Mouse (Mus musculus) embryo, embryonic 10 days (tissue): Measurements from ENCODE around the gene Prkce.

Experiments
- DNase-seq: peaks from one replicate; pipeline ENCODE4 v3.0.0-alpha.2; 2015; ENCODE audit warnings: low spot score

Prkce gene

DNA sequence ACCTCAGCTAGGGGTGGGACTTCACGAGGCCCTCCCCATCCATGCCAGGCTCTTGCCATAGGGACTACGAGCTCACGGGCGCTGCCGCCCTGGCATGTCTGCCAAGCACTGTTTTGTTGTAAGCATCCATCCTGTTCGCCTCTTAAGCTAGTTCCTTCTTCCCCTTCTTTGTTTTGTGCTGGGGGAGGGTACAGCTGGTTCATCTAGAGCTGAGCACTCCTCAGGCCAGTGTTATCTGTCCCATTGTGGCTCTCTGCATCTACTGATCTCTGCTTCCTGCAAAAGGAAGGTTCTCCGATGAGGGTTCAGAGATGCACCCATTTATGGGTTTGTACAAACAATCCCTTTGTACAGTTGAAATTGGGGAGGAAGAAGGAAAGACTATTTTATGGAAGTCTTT is 9.1 kb downstream of the Prkce start:
- no peak for DNase-seq

DNA sequence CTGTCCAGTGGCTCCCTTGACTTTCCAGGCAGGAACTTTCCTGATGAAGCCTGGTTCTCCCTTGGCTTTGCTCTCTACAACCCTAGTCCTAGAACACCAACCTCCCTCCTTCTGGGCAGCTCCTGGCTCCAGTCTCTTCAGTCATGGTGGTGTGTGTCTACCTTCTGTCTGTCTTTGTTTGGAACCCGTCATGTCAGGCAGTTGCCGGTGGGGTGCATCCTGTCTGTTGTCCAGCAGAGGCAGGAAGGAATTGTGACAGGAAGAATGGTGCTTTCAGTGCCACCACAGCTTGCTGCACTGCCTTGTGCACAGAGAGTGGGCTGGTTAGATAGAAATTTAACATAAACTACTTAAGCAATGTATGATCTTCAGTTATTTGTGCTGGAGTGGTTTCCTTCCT is 16.2 kb downstream of the Prkce start:
- DNase-seq: peak; percentile 21

DNA sequence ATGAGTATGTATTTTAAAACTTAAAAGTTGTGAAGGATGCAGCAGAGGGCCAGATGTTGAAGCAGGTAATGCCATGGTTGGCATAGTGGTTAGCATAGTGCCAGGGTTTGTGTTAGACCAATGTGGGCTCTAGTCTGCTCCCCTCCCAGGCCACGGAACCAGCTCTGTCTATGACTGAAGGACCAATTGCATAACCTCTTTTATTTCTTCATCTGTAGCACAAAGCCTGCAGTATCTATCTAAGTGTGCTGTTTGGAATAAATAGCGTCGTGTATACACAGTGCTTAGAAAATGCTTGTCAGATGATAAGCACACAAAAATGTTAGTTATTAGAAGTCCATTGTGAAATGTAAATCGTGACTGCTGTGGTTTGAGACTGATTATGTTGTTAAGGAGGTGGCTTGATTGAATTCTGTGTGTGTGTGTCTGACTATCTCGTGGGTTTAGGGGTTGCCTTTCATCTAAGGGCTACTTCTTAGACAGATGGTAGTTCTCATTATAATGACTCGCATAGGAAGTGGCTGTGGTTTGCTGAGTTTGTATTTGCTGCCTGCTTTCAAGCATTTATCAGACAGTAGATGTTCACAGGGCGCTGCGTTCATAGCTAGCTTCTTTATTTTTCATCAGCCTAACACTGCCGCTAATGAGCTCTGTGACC is 17.1 kb downstream of the Prkce start:
- DNase-seq: no peak

DNA sequence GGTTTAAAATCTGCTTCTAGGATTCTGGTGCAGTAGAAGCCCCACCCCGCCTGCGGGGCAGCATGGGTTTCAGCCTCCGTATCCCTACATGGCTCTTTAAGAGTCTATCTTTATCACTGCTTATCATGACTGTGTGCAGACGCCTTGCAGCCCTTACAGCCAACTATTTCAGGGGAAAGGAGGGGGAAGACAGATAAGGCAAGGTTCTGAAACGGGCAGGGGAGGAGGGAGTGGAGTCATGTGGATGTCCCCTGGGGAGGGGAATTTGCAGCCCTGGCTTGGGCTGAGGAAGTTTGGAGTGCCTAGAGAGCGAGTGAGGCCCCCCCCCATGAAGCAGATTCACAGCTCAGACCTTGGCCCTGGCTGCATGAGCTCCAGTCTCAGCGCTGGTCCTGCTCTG is 18.0 kb downstream of the Prkce start:
- DNase-seq: peak; percentile 37

DNA sequence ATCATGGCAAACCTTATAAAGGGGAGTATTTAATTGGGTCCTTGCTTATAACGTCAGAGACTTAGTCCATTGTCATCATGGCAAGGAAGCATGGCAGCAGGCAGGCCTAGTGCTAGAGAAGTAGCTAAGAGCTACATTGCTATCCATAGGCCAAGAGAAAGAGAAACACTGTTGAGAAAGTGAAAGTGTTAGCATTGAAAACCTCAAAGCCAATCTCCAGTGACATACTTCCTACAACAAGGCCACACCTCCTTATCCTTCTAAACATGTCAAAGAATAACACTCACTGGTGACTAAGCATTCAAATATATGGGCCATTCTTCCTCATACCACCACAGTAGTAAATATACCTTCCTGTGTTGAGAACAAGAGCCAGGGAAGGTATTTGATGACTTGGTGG is 20.2 kb downstream of the Prkce start:
- DNase-seq: no peak

DNA sequence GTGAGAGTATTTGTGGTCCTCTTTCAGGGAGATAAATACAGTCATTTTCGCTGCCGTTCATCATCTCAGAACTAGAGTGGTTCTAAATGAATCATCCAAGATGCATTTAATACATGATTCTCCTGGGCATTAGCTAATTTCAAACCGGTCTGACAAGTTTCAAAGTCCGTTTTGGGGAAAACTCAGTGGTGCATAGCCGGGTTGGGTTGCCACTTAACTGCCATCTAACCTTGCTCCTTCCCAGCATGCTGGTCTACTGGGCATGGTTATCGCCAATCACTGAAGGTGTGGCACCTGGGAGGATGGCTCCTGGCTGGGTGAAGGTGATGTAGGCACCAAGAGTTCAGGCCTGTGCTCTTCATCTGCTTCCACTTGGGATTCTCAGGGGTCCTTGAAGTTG is 26.4 kb downstream of the Prkce start:
- no peak for DNase-seq

DNA sequence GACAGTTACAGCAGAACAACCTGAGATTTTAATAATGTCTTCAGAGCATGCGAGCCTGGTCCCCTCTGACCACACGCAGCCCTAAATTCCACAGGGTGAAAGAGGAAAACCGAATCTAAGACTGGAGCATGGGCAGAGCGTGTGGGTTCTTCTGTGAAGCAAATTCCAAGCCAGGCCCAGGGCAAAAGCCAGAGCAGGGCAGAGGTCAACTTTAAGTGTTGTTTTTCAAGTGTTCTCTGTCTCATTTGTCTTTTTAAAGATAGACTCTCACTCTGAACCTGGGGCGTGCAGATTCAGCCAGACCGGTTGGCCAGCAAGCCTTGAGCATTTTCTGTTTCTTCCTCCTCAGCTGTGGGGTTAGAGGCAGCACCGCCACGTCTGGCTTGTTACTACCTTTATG is 27.3 kb downstream of the Prkce start:
- peak; percentile 38 for DNase-seq

DNA sequence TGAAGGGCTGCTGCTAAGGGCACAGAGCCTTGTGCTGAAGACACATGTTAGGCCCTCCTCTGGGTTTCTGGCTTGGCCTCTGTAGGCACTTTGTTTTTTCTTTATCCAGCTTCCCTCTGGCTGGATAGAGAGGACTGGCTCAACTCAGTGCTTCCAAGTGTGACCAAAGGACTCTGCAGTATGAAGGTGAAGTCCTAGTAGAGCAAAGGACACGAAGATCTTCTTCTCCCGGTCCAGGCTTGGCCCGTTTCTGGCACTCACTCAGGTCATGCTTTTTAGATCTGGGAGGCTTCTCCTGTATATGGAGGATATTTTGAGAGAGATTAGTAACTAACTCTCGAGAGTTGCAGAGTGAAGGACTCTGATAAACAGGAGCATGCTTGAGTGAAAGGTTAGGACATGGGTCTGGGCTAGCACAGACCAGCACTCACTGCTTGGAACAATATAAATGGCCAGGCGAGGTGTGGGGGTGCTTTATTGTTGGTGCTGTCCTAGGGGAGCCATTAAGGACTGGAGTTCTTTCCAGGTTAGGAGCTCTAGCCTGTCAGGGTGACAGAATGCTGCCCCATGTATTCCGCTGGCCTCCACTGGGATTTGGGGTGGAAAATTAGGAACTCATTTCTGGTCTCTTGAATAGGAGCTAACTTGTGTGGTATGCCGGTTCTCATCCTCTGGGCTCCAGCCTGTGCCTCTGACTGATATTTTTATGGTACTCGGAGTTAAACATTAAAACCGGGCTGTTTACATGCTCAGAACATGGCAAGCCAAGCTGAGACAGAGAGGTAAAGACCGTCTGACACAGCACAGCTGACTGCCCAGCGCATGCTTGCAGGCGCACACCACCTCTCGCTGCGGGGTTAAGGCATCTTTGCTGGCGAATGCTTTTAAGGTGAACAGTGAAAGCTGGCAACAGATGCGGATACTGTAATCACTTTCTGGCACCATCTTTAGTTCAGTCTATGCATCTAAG is 31.2 kb downstream of the Prkce start:
- no peak for DNase-seq

DNA sequence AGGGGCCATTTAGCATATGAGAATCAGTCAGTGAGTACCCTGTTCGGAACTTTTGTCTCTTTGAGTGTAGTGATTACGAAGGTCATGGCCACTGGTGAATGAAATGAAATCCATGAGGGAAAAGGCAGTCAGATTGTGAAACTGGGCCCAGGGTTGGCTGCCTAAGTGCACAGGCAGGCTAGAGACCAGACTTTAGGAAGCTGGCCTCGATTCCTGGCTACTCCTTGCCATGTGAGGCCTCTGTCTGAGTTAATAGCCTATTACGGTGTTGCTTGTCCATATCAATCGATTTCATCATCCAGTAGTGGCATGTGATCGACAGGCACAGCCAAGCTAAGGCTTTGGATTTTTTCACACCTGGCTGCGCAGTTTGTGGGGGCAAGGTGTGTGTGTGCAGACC is 34.4 kb downstream of the Prkce start:
- no peak for DNase-seq

DNA sequence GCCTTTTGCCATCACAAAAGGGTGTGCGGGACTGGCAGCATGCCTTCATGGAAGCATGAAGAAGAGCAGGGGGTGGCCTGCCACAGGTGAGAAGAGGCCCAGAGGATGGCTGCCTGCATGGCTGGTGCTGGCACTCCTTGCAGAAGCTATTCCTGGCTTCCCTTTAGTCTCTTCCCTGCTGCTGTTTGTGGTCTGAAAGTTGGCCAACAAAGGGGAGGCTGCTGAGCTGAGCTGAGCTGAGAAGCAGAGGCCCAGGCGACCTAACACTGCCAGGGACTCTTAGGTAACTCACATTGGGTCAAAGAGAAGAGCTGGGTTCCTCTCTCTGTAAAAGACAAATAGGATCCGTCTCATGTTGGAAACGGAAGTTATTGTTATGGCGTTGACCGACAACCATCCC is 35.4 kb downstream of the Prkce start:
- DNase-seq: no peak

DNA sequence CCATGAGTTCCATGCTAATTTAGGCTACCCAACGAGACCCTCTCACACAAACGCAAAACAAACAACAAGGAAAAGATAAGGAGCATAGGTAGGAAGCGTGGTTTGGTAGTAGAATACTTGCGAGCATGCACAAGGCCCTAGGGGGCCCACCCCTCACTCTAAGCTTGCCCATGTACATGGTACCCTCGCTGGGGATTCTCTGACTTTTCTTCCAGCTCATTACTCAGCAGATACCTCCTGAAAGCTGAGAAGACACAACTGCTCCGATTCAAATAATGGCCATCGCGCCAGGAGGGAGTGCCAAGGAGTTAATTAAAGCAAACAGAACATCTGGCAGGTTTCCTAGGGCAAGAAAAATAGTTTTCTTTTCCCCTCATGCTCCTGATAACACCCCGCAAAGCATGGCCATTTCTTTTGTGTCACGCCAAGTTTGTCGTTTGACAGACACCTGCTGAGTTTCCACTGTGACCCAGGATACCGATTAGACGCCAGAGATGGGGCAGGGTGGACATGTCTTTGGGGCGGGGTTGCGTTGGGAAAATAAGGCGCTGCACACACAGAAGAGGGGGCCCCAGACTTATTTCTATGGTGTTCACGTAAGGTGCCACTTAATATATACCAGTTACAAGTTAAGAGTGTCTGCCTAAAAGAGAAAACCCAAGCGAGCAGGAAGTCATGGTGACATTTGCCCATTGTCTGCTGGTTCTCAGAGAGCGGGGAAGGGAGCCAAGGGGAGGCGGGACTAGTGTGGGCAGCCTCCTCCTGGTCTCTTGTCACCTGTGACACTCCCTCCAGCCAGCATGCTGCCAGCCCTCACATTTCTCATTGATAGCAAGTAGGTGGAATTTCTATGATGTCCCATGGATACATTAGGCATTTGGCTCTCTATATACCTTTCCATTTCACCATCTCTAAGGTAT is 36.2 kb downstream of the Prkce start:
- DNase-seq: no peak

DNA sequence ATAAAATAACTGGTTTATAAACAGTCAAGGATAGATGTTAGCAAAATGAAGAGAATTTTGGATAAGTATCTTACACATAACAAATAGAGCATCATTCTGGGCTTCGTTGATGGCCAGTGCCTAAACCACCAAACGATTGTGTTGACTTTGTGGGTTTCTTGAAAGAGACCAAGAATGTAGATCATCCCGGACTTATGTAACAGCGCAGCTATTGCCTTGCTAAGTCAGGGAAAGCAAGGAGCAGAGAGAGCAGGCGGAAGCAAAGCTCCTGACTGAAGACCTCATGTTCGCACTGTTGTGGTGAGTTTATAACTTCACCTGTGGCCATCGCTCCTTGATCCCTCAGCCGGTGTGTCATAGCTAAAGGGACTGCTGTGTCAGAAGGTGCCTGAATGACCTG is 38.7 kb downstream of the Prkce start:
- DNase-seq: no peak

DNA sequence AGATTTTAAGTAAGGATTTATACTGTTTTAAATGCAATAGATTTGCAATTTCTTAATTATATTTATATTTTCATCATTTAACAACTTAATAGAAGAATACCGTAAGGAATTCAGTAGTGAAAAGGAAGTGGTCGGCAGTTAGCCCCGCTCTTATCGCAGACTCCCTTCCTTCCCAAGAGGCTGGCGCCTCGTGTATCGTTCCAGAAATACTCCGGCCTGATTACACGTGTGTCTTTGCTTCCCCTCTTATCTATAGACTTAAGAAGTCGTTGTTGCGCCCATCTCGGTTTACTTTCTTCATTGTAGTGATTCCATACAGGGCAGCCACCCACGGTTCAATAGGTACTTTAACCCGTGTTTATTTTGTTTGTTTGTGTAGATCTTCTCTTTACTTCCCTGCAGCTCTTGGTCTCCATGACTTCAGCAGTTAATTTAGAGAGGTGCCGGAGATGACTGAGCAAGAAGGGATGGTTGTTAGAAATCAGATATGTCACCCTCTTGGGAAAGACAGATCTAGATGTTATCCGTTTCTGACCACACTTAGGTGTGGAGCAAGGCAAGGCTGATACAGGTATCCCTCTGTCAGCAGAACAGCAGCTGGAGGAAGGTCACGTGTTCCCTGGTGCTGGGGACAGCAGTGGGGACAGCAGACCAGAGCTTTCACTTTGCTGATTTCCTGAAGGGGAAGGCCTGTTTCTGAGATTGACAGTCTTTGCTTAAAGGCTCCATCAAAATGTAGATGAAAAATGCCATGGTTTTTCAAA is 40.7 kb downstream of the Prkce start:
- no peak for DNase-seq

DNA sequence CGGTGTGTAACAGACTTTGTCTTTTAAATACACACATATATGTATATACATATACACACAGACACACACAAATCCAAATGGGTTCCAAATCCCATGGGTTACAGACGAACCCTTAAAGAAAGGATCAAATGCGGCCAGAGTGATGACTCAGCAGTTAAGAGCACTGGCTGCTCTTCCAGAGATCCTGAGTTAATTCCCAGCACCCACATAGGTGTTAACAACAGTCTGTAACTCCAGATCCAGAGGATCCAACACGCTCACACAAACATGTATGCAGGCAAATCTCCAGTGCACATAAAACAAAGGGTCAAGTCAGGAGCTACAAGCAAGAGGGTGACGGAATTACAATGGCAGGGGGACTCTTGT is 41.2 kb downstream of the Prkce start:
- DNase-seq: no peak

DNA sequence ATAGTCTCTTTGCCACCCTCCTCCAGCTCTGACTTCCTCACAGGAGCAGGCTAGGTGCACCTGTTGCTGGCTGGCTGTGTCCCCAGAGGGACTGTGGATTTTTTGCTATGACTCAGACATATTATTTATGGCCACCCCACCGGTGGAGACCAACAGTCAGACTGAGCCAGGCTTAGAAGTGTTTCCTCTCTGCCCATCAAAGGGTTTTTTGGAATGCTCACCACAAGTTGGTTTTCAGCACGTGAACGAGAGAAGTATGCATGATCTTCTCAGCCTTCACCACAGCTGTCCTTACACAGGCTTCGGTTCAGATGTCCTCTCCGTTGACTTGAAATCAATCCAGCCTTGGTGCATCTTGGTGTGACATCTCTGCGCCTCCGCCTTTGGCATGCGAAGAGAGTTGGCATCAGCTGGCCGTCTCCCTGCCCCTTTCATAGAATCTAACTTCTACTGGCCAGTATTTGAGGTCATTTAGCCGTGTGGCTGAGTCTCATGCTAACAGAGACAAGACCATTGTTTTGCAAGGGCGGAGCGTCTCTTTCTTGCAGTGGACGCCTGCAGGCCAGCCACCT is 42.2 kb downstream of the Prkce start:
- DNase-seq: no peak

DNA sequence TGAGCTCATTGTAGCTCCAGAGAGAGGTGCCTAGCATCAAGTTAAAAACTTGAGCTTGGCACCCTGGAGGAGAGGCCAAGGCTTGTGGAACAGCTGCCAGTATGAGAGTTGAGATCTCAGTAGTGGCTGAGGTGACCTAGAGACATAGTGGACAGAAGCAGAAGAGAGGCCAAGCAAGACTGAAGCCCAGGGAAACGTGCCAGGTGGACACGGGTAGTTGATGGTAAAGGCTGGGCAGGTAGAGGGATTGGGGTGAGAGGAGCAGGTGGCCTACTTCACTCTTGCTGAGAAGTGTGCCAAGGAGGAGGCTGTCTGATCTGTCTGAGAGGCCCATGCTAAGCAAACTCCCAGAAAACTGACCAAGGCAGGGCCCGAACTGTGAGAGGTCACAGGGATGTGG is 44.6 kb downstream of the Prkce start:
- no peak for DNase-seq

DNA sequence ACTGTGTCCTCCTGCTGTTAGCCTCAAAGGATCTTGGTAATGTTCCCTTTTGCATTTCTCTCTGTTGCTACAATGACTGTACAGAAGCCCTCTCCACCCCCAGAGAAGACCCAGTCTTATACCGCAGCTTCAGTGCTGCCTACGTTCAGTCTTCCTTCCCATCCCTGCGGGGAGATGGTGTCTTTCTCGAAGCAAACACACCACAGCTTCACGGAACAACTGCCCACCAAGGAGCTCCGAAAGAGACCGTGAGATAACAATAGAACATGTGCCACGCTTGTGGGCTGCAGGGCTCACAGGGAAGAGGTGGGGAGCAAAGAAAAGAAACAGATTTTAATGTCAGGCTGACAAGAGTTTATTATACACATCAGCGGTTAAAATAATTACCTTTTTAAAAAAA is 46.7 kb downstream of the Prkce start:
- DNase-seq: no peak

DNA sequence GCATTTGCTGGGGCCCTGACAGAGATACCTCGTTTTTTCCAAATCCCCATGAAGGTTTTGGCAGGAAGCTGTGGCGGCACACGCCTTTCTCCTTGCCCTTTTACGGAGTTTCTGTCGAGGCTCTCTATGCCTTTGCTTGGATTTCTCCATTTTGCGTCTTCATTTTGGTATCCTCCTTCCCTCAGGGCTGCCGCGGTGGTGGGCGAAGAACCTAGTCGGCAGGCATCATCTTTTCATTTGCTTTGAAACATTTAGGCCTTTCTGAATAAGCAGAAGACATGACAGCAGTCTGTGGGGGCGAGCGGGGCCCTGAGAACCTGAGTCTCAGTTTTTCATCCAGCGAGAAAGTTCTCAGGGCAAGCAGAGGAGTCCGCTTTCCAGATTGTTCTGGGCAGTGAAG is 47.2 kb downstream of the Prkce start:
- no peak for DNase-seq

DNA sequence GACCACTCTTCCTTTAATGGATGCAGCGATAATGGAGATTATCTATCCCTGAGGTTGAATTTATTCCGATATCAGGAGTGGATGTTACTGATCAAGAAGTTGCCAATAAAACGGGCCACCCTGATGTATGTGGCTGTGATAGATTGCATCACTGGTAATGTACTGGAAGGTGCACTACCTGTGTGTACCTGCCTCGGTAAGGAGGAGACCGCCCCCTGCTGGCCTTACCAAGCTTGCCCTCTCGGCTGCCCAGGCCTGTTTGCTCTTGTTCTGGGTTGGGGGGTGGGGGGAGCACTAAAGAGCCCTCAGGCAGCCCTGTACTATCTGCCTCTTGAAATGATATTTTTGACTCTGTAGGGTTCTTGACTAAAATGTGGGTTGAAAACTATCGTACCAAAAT is 48.2 kb downstream of the Prkce start:
- no peak for DNase-seq

DNA sequence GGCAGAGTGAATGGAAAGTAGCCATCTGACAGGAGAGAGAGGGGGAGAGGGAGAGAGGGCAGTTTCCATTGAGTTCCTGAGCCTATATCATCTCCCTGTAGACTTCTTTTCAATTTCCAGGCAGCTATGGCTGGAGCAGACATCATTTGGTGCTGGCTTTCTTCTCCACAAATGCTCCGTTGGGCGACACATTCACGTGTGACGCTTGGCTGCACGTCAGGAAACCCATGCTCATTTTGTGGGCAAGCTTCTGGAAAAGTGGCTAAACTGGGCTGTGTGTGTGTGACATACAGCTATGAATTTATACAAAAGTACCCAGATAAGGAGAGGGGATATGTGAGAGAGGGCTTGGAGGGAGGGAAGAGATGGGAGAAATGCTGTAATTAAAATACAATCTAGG is 49.9 kb downstream of the Prkce start:
- DNase-seq: no peak

DNA sequence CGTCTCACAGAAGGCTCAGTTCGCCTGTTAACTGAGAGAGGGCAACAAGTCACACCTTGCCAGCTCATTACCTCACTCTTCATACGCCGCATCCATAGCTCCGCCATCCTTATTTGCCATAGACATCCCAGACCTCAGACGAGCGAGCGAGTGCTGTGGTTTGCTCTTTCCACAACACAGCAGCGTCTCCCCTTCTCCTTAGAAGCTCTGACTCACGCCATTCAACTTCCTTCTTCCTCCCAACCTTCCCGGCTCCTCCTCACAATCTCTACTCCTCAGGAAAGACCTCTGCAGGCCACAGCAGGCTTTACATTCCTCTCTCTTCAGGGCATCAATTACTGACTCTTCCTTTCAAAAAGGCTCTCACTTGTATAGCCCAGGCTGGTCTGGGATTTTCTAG is 51.0 kb downstream of the Prkce start:
- DNase-seq: no peak
